Mouse (Mus musculus) midbrain, embryonic 15.5 days (tissue): ENCODE results near the gene Acin1. TPM values are rescaled to one million over a fixed set of nuclear protein-coding genes. Genes with fewer than 3 reads are reported as not detected.

ENCODE experiments used
- ATAC-seq: fragments of 200-750 bp; cut with Nextera tagmentation; replicated peaks from 2 replicates; pipeline ENCODE4 v1.8.0; 2017; ENCODE audit warnings: moderate TSS enrichment
- H3K27ac ChIP-seq: fragments of 300-500 bp; sonication (generic); 2 replicates; pipeline ENCODE4 v1.5.1; 2015; ENCODE audit warnings: mild to moderate bottlenecking, inconsistent platforms
- H3K27me3 ChIP-seq: fragments of 300-500 bp; sonication (generic); replicated peaks from 2 replicates; pipeline ENCODE4 v1.6.1; 2015; ENCODE audit warnings: inconsistent platforms
- H3K36me3 ChIP-seq: fragments of 300-500 bp; sonication (generic); replicated peaks from 2 replicates; pipeline ENCODE4 v1.6.1; 2015; ENCODE audit warnings: inconsistent platforms
- H3K4me1 ChIP-seq: fragments of 300-500 bp; sonication (generic); 2 replicates; pipeline ENCODE4 v1.6.1; 2015; ENCODE audit warnings: inconsistent platforms
- H3K4me2 ChIP-seq: fragments of 300-500 bp; sonication (generic); 2 replicates; pipeline ENCODE4 v1.6.1; 2015; ENCODE audit warnings: inconsistent platforms, mild to moderate bottlenecking, moderate library complexity
- H3K4me3 ChIP-seq: fragments of 300-500 bp; sonication (generic); 2 replicates; pipeline ENCODE4 v1.5.1; 2015; ENCODE audit warnings: mild to moderate bottlenecking, inconsistent platforms
- H3K9ac ChIP-seq: fragments of 300-500 bp; sonication (generic); 2 replicates; pipeline ENCODE4 v1.6.1; 2015; ENCODE audit warnings: mild to moderate bottlenecking, inconsistent platforms
- H3K9me3 ChIP-seq: fragments of 300-500 bp; sonication (generic); 2 replicates; pipeline ENCODE4 v1.6.1; 2016; ENCODE audit warnings: inconsistent platforms
- WGBS: fragments of 180-500 bp; shearing (Covaris S2); methylation state at CpG from one replicate; pipeline ENCODE4 v1.1.7; 2015; ENCODE audit warnings: mixed read lengths; 5-methylcytosine and 5-hydroxymethylcytosine counted together
- microRNA counts: library from miRNA; unstranded; fragments of <30 nt; microRNA quantifications from one replicate; lab custom pipeline; 2016
- microRNA-seq: library from miRNA; unstranded; fragments of <30 nt; microRNA quantifications from one replicate; pipeline ENCODE4, GENCODE M21; 2016
- polyA plus RNA-seq: library from polyadenylated mRNA; unstranded; fragments of >200 nt; fragmentation: Nextera tagmentation; extraction: Ambion mirVana; gene quantifications from 2 replicates; pipeline ENCODE4 v1.2.1, GENCODE M21; 2015

The Acin1 gene
- polyA plus RNA-seq, 1 experiment from 2014 or later = 145 TPM

DNA sequence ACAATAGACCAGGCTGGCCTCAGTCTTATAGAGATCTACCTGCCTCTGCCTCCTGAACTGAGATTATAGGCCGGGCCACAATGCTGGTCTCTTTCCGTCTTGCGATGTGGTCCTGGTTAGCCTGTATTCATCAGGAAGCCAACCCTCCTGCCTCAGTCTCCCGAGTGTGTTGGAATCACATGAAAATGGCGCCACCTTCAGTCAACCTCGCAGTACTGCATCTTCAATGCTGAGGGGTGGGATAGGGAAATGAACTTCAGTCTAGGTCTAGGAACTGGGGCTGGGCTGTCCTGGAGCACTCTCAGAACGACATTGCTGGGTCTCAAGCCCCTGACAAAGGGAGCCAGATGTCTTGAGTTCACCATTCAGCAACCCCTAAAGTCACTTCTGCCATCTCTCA is 89.6 kb downstream of the Acin1 start:
- Histone ChIP-seq H3K27ac (no peak overlapping the region), H3K4me1 (no peaks in the 10 kb centered on the region), H3K4me3 (no peak overlapping the region), H3K36me3 (no peaks in the 10 kb centered on the region), H3K9ac (no peak overlapping the region), H3K27me3 (no peaks in the 10 kb centered on the region), H3K9me3 (no peaks in the 10 kb centered on the region), H3K4me2 (no peak overlapping the region)
- WGBS = 80% methylated on average over 7 of the region's 7 CpGs
- no peak for ATAC-seq

DNA sequence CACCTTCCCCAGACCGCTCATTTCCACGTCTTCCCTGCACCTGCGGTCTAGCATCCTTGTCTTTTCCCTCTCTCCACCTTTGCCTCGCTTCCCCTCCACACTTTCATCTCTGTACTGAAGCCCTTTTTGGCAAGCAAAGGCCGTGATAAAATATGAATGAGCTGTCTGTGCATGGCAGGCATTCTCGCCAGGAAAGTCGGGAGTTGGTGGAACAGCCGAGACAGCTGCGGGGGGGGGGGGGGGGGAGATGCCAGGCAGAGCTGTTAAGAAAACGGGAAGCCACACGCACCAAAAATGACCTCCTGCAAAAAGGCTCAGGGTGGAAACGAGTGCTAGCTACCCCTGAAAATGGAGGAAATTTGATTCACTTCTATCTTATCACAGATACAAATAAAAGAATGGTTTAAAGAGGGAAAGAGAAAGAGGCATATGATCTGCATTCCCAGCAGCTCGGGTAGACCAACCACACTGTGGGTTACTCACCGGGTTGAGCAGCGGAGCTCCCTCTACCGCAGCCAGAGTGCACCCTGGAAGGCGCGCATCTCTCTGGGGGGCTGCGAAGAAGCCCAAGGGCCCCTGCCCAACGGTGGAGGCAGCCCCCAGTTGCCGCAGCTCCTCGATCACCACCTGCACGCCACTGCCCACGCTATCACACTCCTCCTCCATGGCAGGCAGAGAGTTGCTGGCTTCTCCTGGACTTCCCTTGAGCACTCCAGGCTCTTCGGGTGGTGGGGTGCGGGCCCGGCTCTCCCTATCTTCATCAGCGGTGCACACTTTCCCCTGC is 91.9 kb downstream of the Acin1 start:
- 0 out of 2 replicates have a peak, but pooled peaks have one; percentile 22 for ATAC-seq
- no peaks in the 10 kb centered on the region for H3K9me3 ChIP-seq
- no peak overlapping the region for H3K9ac ChIP-seq
- H3K4me2 ChIP-seq = no peak overlapping the region
- no peaks in the 10 kb centered on the region for H3K4me1 ChIP-seq
- 62% methylated on average over 28 of the region's 28 CpGs for WGBS
- H3K27me3 ChIP-seq = no peaks in the 10 kb centered on the region
- H3K27ac ChIP-seq = 0 out of 2 replicates have a peak overlapping the region, but pooled peaks have one; percentile 34
- H3K36me3 ChIP-seq = no peaks in the 10 kb centered on the region
- H3K4me3 ChIP-seq = no peak overlapping the region

DNA sequence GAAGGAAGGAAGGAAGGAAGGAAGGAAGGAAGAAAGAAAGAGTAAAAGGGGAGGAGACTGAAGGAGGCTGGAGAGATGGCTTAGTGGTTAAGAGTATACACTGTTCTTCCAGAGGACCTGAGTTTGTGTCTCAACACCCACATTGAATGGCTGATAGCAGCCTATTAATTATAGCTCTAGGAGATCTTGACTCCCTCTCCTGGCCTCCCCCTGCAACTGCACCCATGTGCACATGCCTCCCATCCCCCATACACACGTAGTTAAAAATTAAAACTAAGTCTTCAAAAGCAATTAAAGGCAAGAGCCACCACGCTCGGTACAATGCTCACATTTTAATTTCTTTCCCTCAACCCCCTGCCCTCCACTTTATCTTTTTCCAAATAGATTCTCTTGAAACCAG is 92.7 kb downstream of the Acin1 start:
- H3K36me3 ChIP-seq = no peaks in the 10 kb centered on the region
- H3K4me2 ChIP-seq = no peak overlapping the region
- WGBS = 98% methylated on average over 3 of the region's 3 CpGs
- H3K4me3 ChIP-seq = no peak overlapping the region
- no peaks in the 10 kb centered on the region for H3K27me3 ChIP-seq
- H3K4me1 ChIP-seq = no peaks in the 10 kb centered on the region
- no peak for ATAC-seq
- H3K27ac ChIP-seq = no peak overlapping the region
- no peaks in the 10 kb centered on the region for H3K9me3 ChIP-seq
- no peak overlapping the region for H3K9ac ChIP-seq

DNA sequence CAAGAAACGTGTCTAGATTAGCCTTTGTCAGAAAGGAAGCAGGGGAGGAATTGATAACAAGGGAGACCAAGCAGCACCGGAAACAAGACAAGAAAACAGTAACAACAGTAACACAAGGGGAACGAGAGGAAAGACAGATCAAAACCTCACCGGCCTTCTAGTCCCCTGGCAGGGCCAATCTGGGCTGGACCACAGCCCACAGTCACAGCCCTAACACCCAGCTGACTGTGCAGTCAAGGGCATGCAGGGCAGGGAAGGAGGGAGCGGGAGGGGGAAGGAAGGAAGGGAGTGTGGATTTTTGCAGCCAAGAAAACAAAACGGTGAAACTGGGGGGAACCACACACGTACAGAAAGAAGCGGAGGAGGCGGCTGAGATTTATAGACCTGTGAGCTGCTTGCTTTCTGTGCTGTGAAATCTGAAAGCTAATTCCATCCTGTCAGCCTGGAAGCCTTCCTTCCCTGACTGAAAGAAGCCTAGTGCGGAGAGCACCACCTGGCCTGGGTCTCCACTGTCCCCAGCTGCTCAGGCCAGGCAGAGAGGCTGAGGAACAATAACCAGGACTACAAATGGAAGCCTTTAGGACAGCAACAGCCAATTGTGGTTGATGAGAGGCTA is 94.3 kb downstream of the Acin1 start:
- H3K9me3 ChIP-seq = no peaks in the 10 kb centered on the region
- no peaks in the 10 kb centered on the region for H3K4me1 ChIP-seq
- no peak overlapping the region for H3K4me3 ChIP-seq
- H3K27me3 ChIP-seq = no peaks in the 10 kb centered on the region
- 78% methylated on average over 10 of the region's 10 CpGs for WGBS
- no peak overlapping the region; the same call in 1 of the 2 replicates for H3K27ac ChIP-seq
- H3K36me3 ChIP-seq = no peaks in the 10 kb centered on the region
- H3K9ac ChIP-seq = no peak overlapping the region
- H3K4me2 ChIP-seq = no peak overlapping the region
- ATAC-seq = no peak

MicroRNAs encoded within 50 kb of the gene (microRNA counts, 519-probe panel; counts per million panel counts)
- not detected for microRNA mmu-miR-686 (lab: Ali Mortazavi, UCI)

Small RNA genes within 50 kb of the gene (microRNA-seq; reads per million reads assigned to microRNA genes)
- gene Mir686 (not detected), gene Mir6948 (0.92 reads per million)

Other genes with a start within 250 kb of the Acin1 start
- 28.9 and 31.4 TPM in 2 replicates for gene Lrp10, start 222.8 kb downstream of the Acin1 start, polyA plus RNA-seq
- 45.2 and 47.1 TPM in 2 replicates for gene Rem2, start 210.8 kb downstream of the Acin1 start, polyA plus RNA-seq
- gene Prmt5, start 169.4 kb downstream of the Acin1 start, polyA plus RNA-seq = 99.8 and 102 TPM in 2 replicates
- 14.2 and 14.8 TPM in 2 replicates for gene Haus4, start 132.3 kb downstream of the Acin1 start, polyA plus RNA-seq
- 8.7 and 11.2 TPM in 2 replicates for gene Ajuba, start 109.4 kb downstream of the Acin1 start, polyA plus RNA-seq
- gene 4931414P19Rik, start 80.9 kb downstream of the Acin1 start, polyA plus RNA-seq = 6.7 and 9.0 TPM in 2 replicates
- gene Psmb5, start 68.9 kb downstream of the Acin1 start, polyA plus RNA-seq = 445 and 463 TPM in 2 replicates
- not detected in 2 replicates for gene Psmb11, start 65.5 kb downstream of the Acin1 start, polyA plus RNA-seq
- gene Gm17606, start 46.0 kb downstream of the Acin1 start, polyA plus RNA-seq = not detected in 2 replicates
- 14.1 and 15.5 TPM in 2 replicates for gene Cdh24, start 45.6 kb downstream of the Acin1 start, polyA plus RNA-seq
- gene 1700123O20Rik, start 715 bp downstream of the Acin1 start, polyA plus RNA-seq = 65.5 and 65.6 TPM in 2 replicates
- gene Gm29776, start 11.9 kb upstream of the Acin1 start, polyA plus RNA-seq = 0.32 and 0.37 TPM in 2 replicates
- gene Cebpe, start 25.2 kb upstream of the Acin1 start, polyA plus RNA-seq = 0.13 TPM in 1 of 2 replicates, not detected in the other
- 8.9 and 9.9 TPM in 2 replicates for gene Slc7a8, start 95.0 kb upstream of the Acin1 start, polyA plus RNA-seq
- gene Rnf212b, start 127.2 kb upstream of the Acin1 start, polyA plus RNA-seq = not detected in 2 replicates
- 13.6 and 14.5 TPM in 2 replicates for gene Homez, start 184.0 kb upstream of the Acin1 start, polyA plus RNA-seq
- 3.3 and 3.4 TPM in 2 replicates for gene Ppp1r3e, start 190.6 kb upstream of the Acin1 start, polyA plus RNA-seq
- gene Bcl2l2, start 196.4 kb upstream of the Acin1 start, polyA plus RNA-seq = 4.1 and 4.8 TPM in 2 replicates
- gene Gm20521, start 196.5 kb upstream of the Acin1 start, polyA plus RNA-seq = not detected in 2 replicates
- 183 and 192 TPM in 2 replicates for gene Pabpn1, start 205.6 kb upstream of the Acin1 start, polyA plus RNA-seq
- 229 and 248 TPM in 2 replicates for gene Slc22a17, start 226.2 kb upstream of the Acin1 start, polyA plus RNA-seq
- 15.0 and 16.9 TPM in 2 replicates for gene Efs, start 239.2 kb upstream of the Acin1 start, polyA plus RNA-seq
- 0.48 TPM in 1 of 2 replicates, not detected in the other for gene Il25, start 245.8 kb upstream of the Acin1 start, polyA plus RNA-seq
- 6.5 and 7.2 TPM in 2 replicates for gene Cmtm5, start 249.3 kb upstream of the Acin1 start, polyA plus RNA-seq